Mouse (Mus musculus): ENCODE results near the gene Scn3a.

DNA sequence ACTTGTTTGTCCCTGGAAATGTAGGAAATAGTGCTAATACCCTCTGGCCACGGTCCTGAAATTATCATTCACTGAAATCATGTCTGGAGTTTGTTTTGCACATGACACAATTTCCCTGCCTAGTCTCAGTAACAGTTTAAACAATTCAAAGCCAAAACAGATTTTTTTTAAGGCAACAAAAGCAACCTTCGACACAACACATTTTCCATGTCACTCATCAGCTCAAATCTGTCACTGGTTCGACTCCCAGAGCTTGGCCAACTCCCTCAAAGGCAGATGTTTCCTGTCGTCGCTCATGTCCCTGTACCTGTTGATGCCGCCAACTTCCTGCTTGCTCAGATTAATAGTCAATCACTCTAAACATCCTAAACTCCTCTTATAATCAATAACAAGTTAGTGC is 50.7 kb downstream of the Scn3a start:
- TF ChIP-seq CTCF (IDR thresholded peaks at IDR 0.05; ENCODE audit: low read depth): no peak
- no peak for TF ChIP-seq EP300 (IDR thresholded peaks at IDR 0.05; ENCODE audit: low read depth)

Measured in liver, embryonic 14.5 days (tissue).